Comparison of ENCODE assay signal across 16 mouse cellular contexts in the genomic region with DNA sequence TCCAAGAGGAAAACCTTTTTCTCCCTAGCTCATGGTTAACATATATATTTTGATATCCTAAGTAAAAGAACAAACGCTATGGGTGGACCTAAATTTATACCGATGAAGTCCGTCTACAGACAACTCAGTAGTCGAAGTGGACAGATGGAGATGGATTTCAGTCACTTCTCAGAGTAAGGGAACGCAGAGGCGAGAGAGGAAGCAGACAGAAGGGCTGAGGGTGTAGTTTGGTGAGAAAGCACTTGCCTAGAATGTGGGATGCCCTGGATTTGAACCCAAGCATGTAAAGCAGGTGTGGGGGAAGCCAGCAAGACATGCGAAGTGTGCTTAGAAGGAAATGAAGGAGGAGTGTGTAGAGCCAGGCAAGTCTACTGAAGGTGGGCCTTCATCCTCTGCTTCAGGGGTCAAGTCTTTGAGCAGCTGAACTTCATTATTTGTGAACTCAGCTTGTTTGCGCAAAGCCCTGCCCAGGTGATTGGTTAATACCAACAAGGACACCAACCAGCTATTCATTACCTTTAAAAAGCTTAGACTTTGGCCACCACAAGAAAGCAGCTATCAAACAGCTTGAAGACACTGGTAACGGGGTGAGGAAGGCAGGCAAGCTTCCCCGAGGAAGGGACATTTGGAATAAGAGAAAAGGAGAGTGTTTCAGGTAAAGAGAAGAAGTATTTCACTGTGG.
DNase-seq lines count a peak whose midpoint lies in the region; ATAC-seq lines count a peak whose summit lies in the region.
"Had no signal": no experiment of that assay in that cellular context is flagged by ENCODE, and none has a peak within 500 bp of the region (broad histone marks: within the 10 kb centered on the region; RNA-seq: fewer than 3 reads in every experiment).

No protein-coding gene starts in this region.

- ATAC-seq in megakaryocyte, adult 5-6 weeks (ENCODE audit: poor library complexity, severe bottlenecking), result no peak
- ATAC-seq: lung, postnatal 0 days; midbrain, embryonic 15.5 days had no signal

- DNase-seq in frontal cortex, adult 2 months (ENCODE audit: extremely low spot score in 1 of 2, low spot score in 1 of 2), result peak; percentile 66 to 72
- DNase-seq in frontal cortex, postnatal 25 days (ENCODE audit: low spot score in 2 of 2), result no peak
- peak; percentile 45 for DNase-seq in layer of hippocampus, adult 9-11 months
- DNase-seq in layer of hippocampus, adult 8-10 months (ENCODE audit: low spot score in 2 of 2), result no peak
- DNase-seq in brain, adult 2 months (ENCODE audit: low read depth, low spot score), result peak; percentile 86
- peak; percentile 56 for DNase-seq in kidney, postnatal 14 days
- no peak for DNase-seq in c-Kit-positive CD71-positive TER-119-positive erythroid progenitor cells, embryonic 14.5 days (ENCODE audit: low spot score)
- DNase-seq: cerebellum, postnatal 10 days; embryo, embryonic 11 days; gastrocnemius, adult 2 months; heart, adult 18-20 months; layer of hippocampus, postnatal 36 days; thymus, adult 2 months had no signal

Comparison
In these comparisons a context has a peak if more than half of its experiments do, and no peak if none do; other contexts are left out.
1. DNase-seq: peak in frontal cortex, adult 2 months (2 of 2), layer of hippocampus, adult 9-11 months (single experiment), brain, adult 2 months (single experiment) and kidney, postnatal 14 days (single experiment); none in frontal cortex, postnatal 25 days (0 of 2), layer of hippocampus, adult 8-10 months (0 of 2) and c-Kit-positive CD71-positive TER-119-positive erythroid progenitor cells, embryonic 14.5 days (single experiment).